Mouse (Mus musculus) MEL (cell line): ENCODE results near the gene Wdr93. TPM values are rescaled to one million over a fixed set of nuclear protein-coding genes. Genes with fewer than 3 reads are reported as not detected.

Experiments
- DNase-seq: peaks from one replicate; pipeline ENCODE4 v3.0.0; 2011; ENCODE audit warnings: low read depth, low spot score
- H3K27ac ChIP-seq: 2 replicates; pipeline ENCODE4 v1.5.1; 2012; ENCODE audit warnings: low read depth, mild to moderate bottlenecking, control low read depth, low read length, moderate library complexity; ENCODE audit not compliant: control insufficient read depth
- H3K27me3 ChIP-seq, 2 experiments: fragments of 150-350 bp in 1 of 2; sonication (generic) in 1 of 2; 2 replicates each; pipeline ENCODE4 v1.6.1; 2012; ENCODE audit warnings: low read length in 2 of 2, mild to moderate bottlenecking in 2 of 2, improper control_type of control experiment in 1 of 2, moderate library complexity in 1 of 2; ENCODE audit not compliant: insufficient read depth in 2 of 2, control insufficient read depth in 1 of 2
- H3K36me3 ChIP-seq, 2 experiments: 2 replicates each; pipeline ENCODE4 v1.6.1; 2012 to 2014; ENCODE audit warnings: low read length in 2 of 2, improper control_type of control experiment in 1 of 2, inconsistent platforms in 1 of 2, mild to moderate bottlenecking in 1 of 2; ENCODE audit not compliant: insufficient read depth in 2 of 2, control insufficient read depth in 1 of 2
- H3K4me1 ChIP-seq, 2 experiments: fragments of 150-350 bp in 1 of 2; sonication (generic) in 1 of 2; 2 replicates each; pipeline ENCODE4 v1.6.1; 2012; ENCODE audit warnings: low read length in 2 of 2, improper control_type of control experiment in 1 of 2, mild to moderate bottlenecking in 1 of 2; ENCODE audit not compliant: insufficient read depth in 2 of 2, control insufficient read depth in 1 of 2
- H3K4me3 ChIP-seq, 2 experiments: fragments of 150-350 bp in 1 of 2; sonication (generic) in 1 of 2; 2 replicates each; pipeline ENCODE4 v1.5.1; 2012; ENCODE audit warnings: low read depth in 2 of 2, low read length in 2 of 2, mild to moderate bottlenecking in 2 of 2, moderate library complexity in 2 of 2, control low read depth in 1 of 2, improper control_type of control experiment in 1 of 2; ENCODE audit not compliant: control insufficient read depth in 1 of 2, insufficient read depth in 1 of 2
- H3K79me2 ChIP-seq: 2 replicates; pipeline ENCODE4 v1.6.1; 2012; ENCODE audit warnings: mild to moderate bottlenecking, low read length, moderate library complexity; ENCODE audit not compliant: control insufficient read depth, poor library complexity, insufficient read depth
- H3K9ac ChIP-seq: 2 replicates; pipeline ENCODE4 v1.6.1; 2012; ENCODE audit warnings: low read depth, mild to moderate bottlenecking, control low read depth, low read length, moderate library complexity; ENCODE audit not compliant: control insufficient read depth, poor library complexity, severe bottlenecking
- H3K9me3 ChIP-seq: fragments of 150-350 bp; sonication (generic); replicated peaks from 2 replicates; pipeline ENCODE4 v1.6.1; 2012; ENCODE audit warnings: mild to moderate bottlenecking, low read length, improper control_type of control experiment, moderate library complexity; ENCODE audit not compliant: insufficient read depth
- BHLHE40 ChIP-seq: IDR thresholded peaks from 2 replicates; pipeline ENCODE4 v1.6.1; 2012; ENCODE audit warnings: low read depth, mild to moderate bottlenecking, inconsistent platforms, low read length, improper control_type of control experiment, borderline replicate concordance
- CHD1 ChIP-seq: IDR thresholded peaks from 2 replicates; pipeline ENCODE4 v1.6.1; 2012; ENCODE audit warnings: low read depth, mild to moderate bottlenecking, inconsistent platforms, low read length, improper control_type of control experiment
- CHD2 ChIP-seq: IDR thresholded peaks from 2 replicates; pipeline ENCODE4 v1.6.1; 2011; ENCODE audit warnings: low read length, improper control_type of control experiment
- CTCF ChIP-seq, 3 experiments: IDR thresholded peaks in 2 of 3; conservative IDR thresholded peaks in 1 of 3; 2 replicates each; pipeline ENCODE4 v1.5.1; 2011 to 2012; ENCODE audit warnings: low read length in 3 of 3, low read depth in 2 of 3, mild to moderate bottlenecking in 2 of 3, improper control_type of control experiment in 1 of 3, inconsistent platforms in 1 of 3, mixed read lengths in 1 of 3, moderate library complexity in 1 of 3; ENCODE audit not compliant: control insufficient read depth in 1 of 3, insufficient read depth in 1 of 3, poor library complexity in 1 of 3, severe bottlenecking in 1 of 3
- ELF1 ChIP-seq: IDR thresholded peaks from 2 replicates; pipeline ENCODE4 v1.6.1; 2014; ENCODE audit warnings: low read depth, mild to moderate bottlenecking, inconsistent platforms, low read length, improper control_type of control experiment, moderate library complexity
- ETS1 ChIP-seq: IDR thresholded peaks from 2 replicates; pipeline ENCODE4 v1.6.1; 2012; ENCODE audit warnings: low read depth, mild to moderate bottlenecking, inconsistent platforms, low read length, improper control_type of control experiment, moderate library complexity
- GATA1 ChIP-seq: IDR thresholded peaks from 2 replicates; pipeline ENCODE4 v1.6.1; 2011; ENCODE audit warnings: low read depth, low read length, improper control_type of control experiment
- HCFC1 ChIP-seq: IDR thresholded peaks from 2 replicates; pipeline ENCODE4 v1.6.1; 2012; ENCODE audit warnings: low read depth, mild to moderate bottlenecking, inconsistent platforms, low read length, improper control_type of control experiment, moderate library complexity
- JUND ChIP-seq: IDR thresholded peaks from 2 replicates; pipeline ENCODE4 v1.6.1; 2011; ENCODE audit warnings: low read depth, mild to moderate bottlenecking, improper control_type of control experiment, low read length
- KAT2A ChIP-seq: conservative IDR thresholded peaks from 2 replicates; pipeline ENCODE4 v1.6.1; 2012; ENCODE audit warnings: low read depth, low read length, improper control_type of control experiment, inconsistent platforms
- MAFK ChIP-seq: IDR thresholded peaks from 2 replicates; pipeline ENCODE4 v1.6.1; 2011; ENCODE audit warnings: low read depth, mild to moderate bottlenecking, low read length, improper control_type of control experiment, borderline replicate concordance
- MAX ChIP-seq: IDR thresholded peaks from 2 replicates; pipeline ENCODE4 v1.6.1; 2011; ENCODE audit warnings: low read length, improper control_type of control experiment
- MXI1 ChIP-seq: IDR thresholded peaks from 2 replicates; pipeline ENCODE4 v1.6.1; 2011; ENCODE audit warnings: mild to moderate bottlenecking, low read depth, low read length, improper control_type of control experiment
- MYB ChIP-seq: IDR thresholded peaks from 2 replicates; pipeline ENCODE4 v1.6.1; 2011; ENCODE audit warnings: mild to moderate bottlenecking, low read depth, low read length, improper control_type of control experiment
- MYC ChIP-seq: IDR thresholded peaks from 2 replicates; pipeline ENCODE4 v1.6.1; 2011; ENCODE audit warnings: low read depth, mild to moderate bottlenecking, low read length, improper control_type of control experiment, moderate library complexity
- NRF1 ChIP-seq: IDR thresholded peaks from 2 replicates; pipeline ENCODE4 v1.6.1; 2014; ENCODE audit warnings: low read depth, mild to moderate bottlenecking, inconsistent platforms, low read length, improper control_type of control experiment, moderate library complexity; ENCODE audit not compliant: poor library complexity, insufficient read depth, severe bottlenecking
- POLR2A ChIP-seq, 2 experiments: IDR thresholded peaks; 2 replicates each; pipeline ENCODE4 v1.6.1; 2011 to 2012; ENCODE audit warnings: low read length in 2 of 2, mild to moderate bottlenecking in 2 of 2, control low read depth in 1 of 2, improper control_type of control experiment in 1 of 2, low read depth in 1 of 2, moderate library complexity in 1 of 2; ENCODE audit not compliant: control insufficient read depth in 1 of 2, insufficient read depth in 1 of 2, poor library complexity in 1 of 2
- POLR2AphosphoS2 ChIP-seq: IDR thresholded peaks from 2 replicates; pipeline ENCODE4 v1.6.1; 2011; ENCODE audit warnings: low read length, improper control_type of control experiment
- RCOR1 ChIP-seq: IDR thresholded peaks from 2 replicates; pipeline ENCODE4 v1.6.1; 2012; ENCODE audit warnings: low read depth, mild to moderate bottlenecking, inconsistent platforms, low read length, improper control_type of control experiment
- TAL1 ChIP-seq: IDR thresholded peaks from 2 replicates; pipeline ENCODE4 v1.6.1; 2012; ENCODE audit warnings: mild to moderate bottlenecking, inconsistent platforms, low read length, moderate library complexity, mixed read lengths
- TBP ChIP-seq: IDR thresholded peaks from 2 replicates; pipeline ENCODE4 v1.8.0; 2011; ENCODE audit warnings: low read depth, low read length, improper control_type of control experiment
- TCF12 ChIP-seq: IDR thresholded peaks from 2 replicates; pipeline ENCODE4 v1.6.1; 2014; ENCODE audit warnings: low read depth, mild to moderate bottlenecking, inconsistent platforms, low read length, improper control_type of control experiment, moderate library complexity
- UBTF ChIP-seq: IDR thresholded peaks from 2 replicates; pipeline ENCODE4 v1.6.1; 2012; ENCODE audit warnings: low read depth, mild to moderate bottlenecking, inconsistent platforms, low read length, improper control_type of control experiment, moderate library complexity, borderline replicate concordance; ENCODE audit not compliant: insufficient read depth
- USF2 ChIP-seq, 2 experiments: IDR thresholded peaks; 2 replicates each; pipeline ENCODE4 v1.6.1; 2011 to 2012; ENCODE audit warnings: improper control_type of control experiment in 2 of 2, low read length in 2 of 2, borderline replicate concordance in 1 of 2, inconsistent platforms in 1 of 2, low read depth in 1 of 2, mild to moderate bottlenecking in 1 of 2; ENCODE audit not compliant: insufficient read depth in 1 of 2
- polyA plus RNA-seq, 2 experiments: library from polyadenylated mRNA; stranded (reverse) in 1 of 2; unstranded in 1 of 2; fragments of >175 nt in 1 of 2; fragments of >200 nt in 1 of 2; gene quantifications; 2 replicates each; pipeline versions ENCODE4 v1.2.1 to v1.2.4; 2012; ENCODE audit warnings: low replicate concordance in 2 of 2, low read depth in 1 of 2; ENCODE audit not compliant: insufficient read length in 2 of 2, insufficient read depth in 1 of 2, missing spikeins in 1 of 2
- total RNA-seq: library from RNA; depleted of rRNA; stranded (reverse); fragments of 300-350 nt; gene quantifications from 2 replicates; pipeline ENCODE4 v1.2.3, GENCODE M21; 2012

The Wdr93 gene
- total and polyA plus RNA-seq, 3 experiments: 0.23 to 0.40 TPM; not detected in 1

GRCm38 (mm10) chr7:79734563-79734962 is 8.4 kb upstream of the Wdr93 start:
- Histone ChIP-seq H3K9me3 (no peaks in the 10 kb centered on the region), H3K4me3 (no peak overlapping the region), H3K9ac (no peak overlapping the region), H3K36me3 (no peaks in the 10 kb centered on the region), H3K4me1 (no peaks in the 10 kb centered on the region), H3K27ac (no peak overlapping the region), H3K27me3 (no peaks in the 10 kb centered on the region), H3K79me2 (no peaks in the 10 kb centered on the region)
- no peak for TF ChIP-seq KAT2A
- no peak for TF ChIP-seq RCOR1
- DNase-seq: no peak

GRCm38 (mm10) chr7:79736511-79736910 is 6.5 kb upstream of the Wdr93 start:
- H3K27ac ChIP-seq: no peak overlapping the region
- H3K27me3 ChIP-seq: no peaks in the 10 kb centered on the region
- no peaks in the 10 kb centered on the region for H3K4me1 ChIP-seq
- no peaks in the 10 kb centered on the region for H3K79me2 ChIP-seq
- no peak overlapping the region for H3K9ac ChIP-seq
- H3K4me3 ChIP-seq: no peak overlapping the region
- H3K36me3 ChIP-seq: no peaks in the 10 kb centered on the region
- no peaks in the 10 kb centered on the region for H3K9me3 ChIP-seq
- no peak for TF ChIP-seq TBP
- TF ChIP-seq TCF12: no peak
- TF ChIP-seq MAFK: no peak
- no peak for TF ChIP-seq MXI1
- TF ChIP-seq MYB: no peak
- no peak for TF ChIP-seq MAX
- TF ChIP-seq NRF1: no peak
- no peak for TF ChIP-seq GATA1
- no peak for DNase-seq

- H3K4me1 ChIP-seq: peaks cover 0 to 11% of the 10 kb centered on the region in 2 experiments; a peak in 2 of 4 replicates
- TF ChIP-seq CHD1: no peak
- TF ChIP-seq POLR2A (IDR thresholded peaks at IDR 0.05; ENCODE audit: control insufficient read depth in 1 of 2, insufficient read depth in 1 of 2, low read depth in 1 of 2, low read length in 2 of 2, poor library complexity in 1 of 2): no peak
- no peak for TF ChIP-seq MYC
- TF ChIP-seq ETS1: no peak
- no peak for TF ChIP-seq CTCF (IDR thresholded peaks at IDR 0.05 in 2 of 3, conservative IDR thresholded peaks at IDR 0.05 in 1 of 3; ENCODE audit: control insufficient read depth in 1 of 3, insufficient read depth in 1 of 3, low read depth in 2 of 3, low read length in 3 of 3, poor library complexity in 1 of 3, severe bottlenecking in 1 of 3)
- TF ChIP-seq MXI1: no peak
- no peak for TF ChIP-seq CHD2
- TF ChIP-seq BHLHE40: no peak
- no peak for TF ChIP-seq TAL1
- no peak for TF ChIP-seq POLR2AphosphoS2
- no peak for TF ChIP-seq JUND
- TF ChIP-seq MAFK: no peak
- TF ChIP-seq UBTF: no peak
- TF ChIP-seq HCFC1: no peak
- TF ChIP-seq RCOR1: no peak
- TF ChIP-seq MAX: no peak
- TF ChIP-seq USF2 (IDR thresholded peaks at IDR 0.05; ENCODE audit: borderline replicate concordance in 1 of 2, insufficient read depth in 1 of 2, low read depth in 1 of 2, low read length in 2 of 2): no peak
- no peak for TF ChIP-seq ELF1
- no peak for TF ChIP-seq NRF1
- TF ChIP-seq GATA1: no peak
- H3K27me3 ChIP-seq: no peaks in the 10 kb centered on the region
- no peak for DNase-seq
- peaks cover 4% of the 10 kb centered on the region; the same call in 1 of the 2 replicates for H3K79me2 ChIP-seq
- peaks cover 0 to 7% of the 10 kb centered on the region in 2 experiments; a peak in 2 of 4 replicates for H3K36me3 ChIP-seq
- H3K27ac ChIP-seq: no peak overlapping the region
- no peaks in the 10 kb centered on the region for H3K9me3 ChIP-seq
- no peak overlapping the region for H3K4me3 ChIP-seq
- H3K9ac ChIP-seq: no peak overlapping the region
Observed at GRCm38 (mm10) chr7:79738913-79739312, 4.0 kb upstream of the Wdr93 start.
